Mouse (Mus musculus) erythroblast, embryonic 14.5 days (primary cell): ENCODE measurements around the gene Myg1.

ENCODE experiments used
- GATA1 ChIP-seq: IDR thresholded peaks from 2 replicates; pipeline ENCODE4 v1.6.1; 2012; ENCODE audit warnings: low read length, inconsistent platforms, mixed read lengths
- TAL1 ChIP-seq: IDR thresholded peaks from 3 replicates; pipeline ENCODE4 v1.6.1; 2012; ENCODE audit warnings: low read length, inconsistent platforms, mixed read lengths

DNA sequence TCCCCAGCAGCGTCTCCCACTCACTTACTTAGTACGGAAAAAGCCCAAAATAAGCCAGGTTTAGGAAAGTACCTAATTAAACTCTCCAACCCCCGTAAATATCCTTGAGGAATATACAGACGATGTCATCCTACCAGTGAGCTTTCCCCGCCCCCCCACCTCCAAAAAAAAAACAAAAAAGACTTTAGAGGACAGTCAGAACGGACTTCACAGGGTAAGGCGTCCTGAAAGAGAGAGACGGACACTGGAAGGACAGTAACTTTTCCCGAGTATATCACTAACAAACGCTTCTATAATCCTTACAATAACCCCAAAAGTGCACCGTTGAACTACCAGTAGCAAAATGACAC, 19.4 kb downstream of the Myg1 start:
- TF ChIP-seq TAL1: no peak
- no peak for TF ChIP-seq GATA1
